Mouse (Mus musculus) hindbrain, embryonic 16.5 days (tissue): ENCODE results near the gene A830018L16Rik. TPM values are rescaled to one million over a fixed set of nuclear protein-coding genes. Genes with fewer than 3 reads are reported as not detected.
"Not testable (repeated sequence)": the region's sequence is repeated elsewhere in the genome, so short reads cannot be mapped to it uniquely, and the experiment has no call there.

ENCODE experiments used
- ATAC-seq: fragments of 200-750 bp; cut with Nextera tagmentation; 2 replicates; pipeline ENCODE4 v1.8.0; 2017; ENCODE audit warnings: moderate TSS enrichment, moderate library complexity
- H3K27ac ChIP-seq: fragments of 300-500 bp; sonication (generic); 2 replicates; pipeline ENCODE4 v1.5.1; 2014; ENCODE audit warnings: low read depth, mild to moderate bottlenecking, control low read depth, low read length, moderate library complexity
- H3K27me3 ChIP-seq: fragments of 300-500 bp; sonication (generic); replicated peaks from 2 replicates; pipeline ENCODE4 v1.6.1; 2014; ENCODE audit warnings: low read length; ENCODE audit not compliant: control insufficient read depth, insufficient read depth
- H3K36me3 ChIP-seq: fragments of 300-500 bp; sonication (generic); 2 replicates; pipeline ENCODE4 v1.6.1; 2014; ENCODE audit warnings: mild to moderate bottlenecking, low read length, moderate library complexity, mixed read lengths; ENCODE audit not compliant: control insufficient read depth, insufficient read depth
- H3K4me1 ChIP-seq: fragments of 300-500 bp; sonication (generic); 2 replicates; pipeline ENCODE4 v1.6.1; 2014; ENCODE audit warnings: low read depth, low read length; ENCODE audit not compliant: control insufficient read depth, insufficient read depth
- H3K4me2 ChIP-seq: fragments of 300-500 bp; sonication (generic); 2 replicates; pipeline ENCODE4 v1.6.1; 2014; ENCODE audit warnings: mild to moderate bottlenecking, low read length, control low read depth, moderate library complexity
- H3K4me3 ChIP-seq: fragments of 300-500 bp; sonication (generic); 2 replicates; pipeline ENCODE4 v1.5.1; 2014; ENCODE audit warnings: mild to moderate bottlenecking, low read length, control low read depth, moderate library complexity
- H3K9ac ChIP-seq: fragments of 300-500 bp; sonication (generic); 2 replicates; pipeline ENCODE4 v1.6.1; 2014; ENCODE audit warnings: low read depth, mild to moderate bottlenecking, control low read depth, low read length, moderate library complexity
- H3K9me3 ChIP-seq: fragments of 300-500 bp; sonication (generic); 2 replicates; pipeline ENCODE4 v1.6.1; 2014; ENCODE audit warnings: mild to moderate bottlenecking, low read length, moderate library complexity; ENCODE audit not compliant: control insufficient read depth
- WGBS: fragments of 180-500 bp; shearing (Covaris S2); extraction: QIAGEN DNeasy Blood & Tissue Kit; methylation state at CpG from one replicate; pipeline ENCODE4 v1.1.7; 2014; 5-methylcytosine and 5-hydroxymethylcytosine counted together
- polyA plus RNA-seq: library from polyadenylated mRNA; unstranded; fragments of >200 nt; fragmentation: Nextera tagmentation; extraction: Ambion mirVana; gene quantifications from 2 replicates; pipeline ENCODE4 v1.2.1, GENCODE M21; 2015

The A830018L16Rik gene
- polyA plus RNA-seq, 1 experiment from 2014 or later: 12.9 TPM

GRCm38 (mm10) chr1:12008789-12009550 is 595.1 kb downstream of the A830018L16Rik start:
- no peak for ATAC-seq
- 47% methylated on average over 2 of the region's 2 CpGs for WGBS
- no peak overlapping the region for H3K4me3 ChIP-seq
- H3K27me3 ChIP-seq: no peaks in the 10 kb centered on the region
- no peak overlapping the region for H3K9ac ChIP-seq
- no peak overlapping the region for H3K4me2 ChIP-seq
- no peaks in the 10 kb centered on the region for H3K9me3 ChIP-seq
- no peak overlapping the region for H3K27ac ChIP-seq
- H3K36me3 ChIP-seq: no peaks in the 10 kb centered on the region
- no peaks in the 10 kb centered on the region for H3K4me1 ChIP-seq

GRCm38 (mm10) chr1:12009551-12009846 is 595.6 kb downstream of the A830018L16Rik start:
- H3K27ac ChIP-seq: no peak overlapping the region
- H3K4me2 ChIP-seq: no peak overlapping the region
- H3K27me3 ChIP-seq: no peaks in the 10 kb centered on the region
- H3K4me3 ChIP-seq: no peak overlapping the region
- no peaks in the 10 kb centered on the region for H3K36me3 ChIP-seq
- no peak for ATAC-seq
- H3K9me3 ChIP-seq: no peaks in the 10 kb centered on the region
- H3K9ac ChIP-seq: no peak overlapping the region
- H3K4me1 ChIP-seq: no peaks in the 10 kb centered on the region

- Histone ChIP-seq H3K27ac (no peak overlapping the region), H3K9ac (no peak overlapping the region), H3K36me3 (no peaks in the 10 kb centered on the region), H3K27me3 (no peaks in the 10 kb centered on the region), H3K4me3 (no peak overlapping the region), H3K4me2 (no peak overlapping the region), H3K9me3 (no peaks in the 10 kb centered on the region), H3K4me1 (no peaks in the 10 kb centered on the region)
- 58% methylated on average over 1 of the region's 1 CpGs for WGBS
- no peak for ATAC-seq
Measured at GRCm38 (mm10) chr1:12010607-12011006, 596.7 kb downstream of the A830018L16Rik start.

GRCm38 (mm10) chr1:12020646-12021045 is 606.7 kb downstream of the A830018L16Rik start:
- not testable (repeated sequence) for ATAC-seq, H3K4me1 ChIP-seq, H3K36me3 ChIP-seq, H3K27ac ChIP-seq, H3K4me3 ChIP-seq, H3K27me3 ChIP-seq, H3K9me3 ChIP-seq, H3K9ac ChIP-seq, H3K4me2 ChIP-seq
- WGBS: 93% methylated on average over 5 of the region's 5 CpGs
